Mouse (Mus musculus) megakaryocyte, embryonic 14.5 days (primary cell): ENCODE measurements at regions not wholly inside any gene's neighbourhood (a gene's known extent, or its start where the extent isn't known, plus 50 kb on each side); places are given as distances from the start of the nearest gene placed in this dataset.
A peak's percentile ranks its signal among the peaks of the same experiment; 100 is the strongest.

Experiments
- H3K27me3 ChIP-seq: replicated peaks from 2 replicates; pipeline ENCODE3; 2012; ENCODE audit warnings: inconsistent platforms
- H3K36me3 ChIP-seq: replicated peaks from 2 replicates; pipeline ENCODE3; 2012; ENCODE audit warnings: low read length, inconsistent platforms, mixed read lengths
- H3K4me1 ChIP-seq: 2 replicates; pipeline ENCODE4 v1.6.1; 2012; ENCODE audit warnings: inconsistent platforms
- H3K4me3 ChIP-seq: replicated peaks from 2 replicates; pipeline ENCODE3; 2012; ENCODE audit warnings: moderate library complexity, mild to moderate bottlenecking, inconsistent platforms
- H3K9me3 ChIP-seq: 2 replicates; pipeline ENCODE4 v1.6.1; 2012; ENCODE audit warnings: inconsistent platforms
- FLI1 ChIP-seq: IDR thresholded peaks from 2 replicates; pipeline ENCODE4 v1.6.1; 2012; ENCODE audit warnings: low read length, inconsistent platforms, mixed read lengths
- GATA1 ChIP-seq: IDR thresholded peaks from 3 replicates; pipeline ENCODE4 v1.6.1; 2012; ENCODE audit warnings: mixed read lengths, low read length, inconsistent platforms, borderline replicate concordance

- H3K4me1 ChIP-seq: no peaks in the 10 kb centered on the region
- 0 out of 2 replicates have a peak, but pooled peaks cover 5% of the 10 kb centered on the region for H3K9me3 ChIP-seq
- no peaks in the 10 kb centered on the region for H3K36me3 ChIP-seq
- TF ChIP-seq FLI1: no peak
- no peak for TF ChIP-seq GATA1
- H3K4me3 ChIP-seq: peak overlapping the region; percentile 21
- H3K27me3 ChIP-seq: no peaks in the 10 kb centered on the region
Measured at GRCm38 (mm10) chr1:119345115-119345791, 76.8 kb downstream of the Inhbb start.

GRCm38 (mm10) chr1:119344046-119344445 is 78.0 kb downstream of the Inhbb start:
- H3K9me3 ChIP-seq: no peaks in the 10 kb centered on the region
- TF ChIP-seq GATA1: no peak
- TF ChIP-seq FLI1: no peak
- no peaks in the 10 kb centered on the region for H3K4me1 ChIP-seq
- H3K27me3 ChIP-seq: no peaks in the 10 kb centered on the region
- no peaks in the 10 kb centered on the region for H3K36me3 ChIP-seq
- H3K4me3 ChIP-seq: no peak overlapping the region

DNA sequence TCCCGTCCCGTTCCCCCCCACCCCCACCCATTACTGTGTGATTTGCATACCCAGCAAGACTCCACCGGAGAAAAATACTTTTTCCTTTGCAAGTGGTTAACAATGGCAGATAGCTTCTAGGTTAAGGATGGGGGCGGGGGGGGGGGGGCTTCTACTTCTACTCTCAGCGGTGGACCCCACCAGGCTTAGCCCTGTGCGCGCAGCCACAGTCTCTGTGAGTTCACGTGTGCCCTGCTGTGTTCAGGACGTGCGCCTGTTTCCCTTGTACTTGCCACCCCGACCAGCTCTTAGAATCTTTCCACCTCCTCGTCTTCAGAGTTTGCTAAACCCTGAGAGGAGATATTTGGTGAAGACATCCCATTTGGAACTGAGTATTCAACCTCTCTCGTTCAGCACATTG is 86.9 kb downstream of the Inhbb start:
- Histone ChIP-seq H3K9me3 (no peaks in the 10 kb centered on the region), H3K4me3 (no peak overlapping the region), H3K36me3 (no peaks in the 10 kb centered on the region), H3K27me3 (no peaks in the 10 kb centered on the region), H3K4me1 (no peaks in the 10 kb centered on the region)
- TF ChIP-seq FLI1: no peak
- no peak for TF ChIP-seq GATA1

- H3K27me3 ChIP-seq: no peaks in the 10 kb centered on the region
- no peak for TF ChIP-seq FLI1
- TF ChIP-seq GATA1: no peak
- no peaks in the 10 kb centered on the region for H3K36me3 ChIP-seq
- no peak overlapping the region for H3K4me3 ChIP-seq
- H3K4me1 ChIP-seq: no peaks in the 10 kb centered on the region
- H3K9me3 ChIP-seq: no peaks in the 10 kb centered on the region
Measured at GRCm38 (mm10) chr1:119330751-119331326, 91.2 kb downstream of the Inhbb start.

- no peaks in the 10 kb centered on the region for H3K4me1 ChIP-seq
- no peak overlapping the region for H3K4me3 ChIP-seq
- no peaks in the 10 kb centered on the region for H3K9me3 ChIP-seq
- no peak for TF ChIP-seq GATA1
- TF ChIP-seq FLI1: no peak
- no peaks in the 10 kb centered on the region for H3K36me3 ChIP-seq
- H3K27me3 ChIP-seq: no peaks in the 10 kb centered on the region
Measured at GRCm38 (mm10) chr1:119329693-119330434, 92.2 kb downstream of the Inhbb start.

DNA sequence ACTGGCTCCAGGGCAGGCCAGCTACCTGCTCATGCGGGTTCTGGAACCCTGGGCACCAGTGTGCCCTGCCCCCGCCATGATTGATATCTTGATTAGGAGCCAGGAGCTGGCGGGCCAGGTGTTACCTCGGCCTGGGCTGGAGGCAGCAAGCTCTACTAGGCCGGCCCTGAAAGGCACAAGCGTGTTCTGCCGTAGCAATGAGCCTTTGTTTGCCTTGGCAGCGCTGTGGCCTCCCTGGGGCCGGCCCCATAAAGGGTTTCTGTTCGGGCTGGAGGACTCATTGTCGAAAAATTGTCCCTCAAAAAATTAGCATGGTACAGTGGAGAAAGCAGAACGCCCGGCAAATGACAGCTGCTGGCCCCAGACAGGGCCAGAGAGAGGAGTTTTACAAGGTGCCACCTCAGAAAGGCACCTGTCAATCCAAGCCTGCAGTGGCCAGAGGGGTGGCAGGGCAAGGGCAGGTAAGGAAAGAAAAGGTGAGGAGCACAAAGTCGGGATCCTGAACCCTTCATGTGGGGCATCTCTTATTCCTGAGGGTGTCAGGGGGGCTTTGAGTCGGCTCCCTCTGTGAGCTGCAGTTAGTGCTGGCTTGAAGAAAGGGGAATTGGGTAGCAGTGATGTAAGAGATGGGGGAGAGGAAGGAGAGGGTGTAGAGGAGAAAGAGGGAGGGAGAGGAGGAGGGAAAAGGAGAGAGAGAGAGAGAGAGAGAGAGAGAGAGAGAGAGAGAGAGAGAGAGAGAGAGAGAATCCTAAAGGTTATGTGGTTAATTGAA is 92.9 kb downstream of the Inhbb start:
- TF ChIP-seq GATA1 (no peak), FLI1 (no peak)
- Histone ChIP-seq H3K4me1 (no peaks in the 10 kb centered on the region), H3K4me3 (no peak overlapping the region), H3K36me3 (no peaks in the 10 kb centered on the region), H3K27me3 (no peaks in the 10 kb centered on the region), H3K9me3 (no peaks in the 10 kb centered on the region)

DNA sequence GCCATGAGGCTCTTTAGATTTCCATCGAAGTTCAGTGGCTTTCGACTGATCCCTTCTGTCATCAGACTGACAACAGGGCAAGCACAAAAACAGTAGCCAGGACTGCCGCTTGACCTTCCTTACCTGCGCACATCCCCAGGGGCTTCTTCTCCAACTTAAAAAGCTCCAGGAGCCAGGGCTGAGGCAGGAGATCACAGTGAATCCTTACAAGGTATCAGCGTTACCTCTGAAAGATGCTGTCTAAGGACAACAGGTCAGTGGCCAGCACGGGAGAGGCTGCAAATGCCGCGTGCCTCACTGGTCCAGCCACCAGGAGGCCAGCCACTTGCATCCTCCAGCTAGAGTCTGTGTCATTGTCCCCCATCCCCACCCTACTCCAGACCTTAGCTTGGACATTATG is 97.5 kb downstream of the Inhbb start:
- no peak overlapping the region for H3K4me3 ChIP-seq
- H3K27me3 ChIP-seq: no peaks in the 10 kb centered on the region
- H3K4me1 ChIP-seq: no peaks in the 10 kb centered on the region
- no peaks in the 10 kb centered on the region; the same call in 1 of the 2 replicates for H3K9me3 ChIP-seq
- TF ChIP-seq GATA1: no peak
- no peaks in the 10 kb centered on the region for H3K36me3 ChIP-seq

DNA sequence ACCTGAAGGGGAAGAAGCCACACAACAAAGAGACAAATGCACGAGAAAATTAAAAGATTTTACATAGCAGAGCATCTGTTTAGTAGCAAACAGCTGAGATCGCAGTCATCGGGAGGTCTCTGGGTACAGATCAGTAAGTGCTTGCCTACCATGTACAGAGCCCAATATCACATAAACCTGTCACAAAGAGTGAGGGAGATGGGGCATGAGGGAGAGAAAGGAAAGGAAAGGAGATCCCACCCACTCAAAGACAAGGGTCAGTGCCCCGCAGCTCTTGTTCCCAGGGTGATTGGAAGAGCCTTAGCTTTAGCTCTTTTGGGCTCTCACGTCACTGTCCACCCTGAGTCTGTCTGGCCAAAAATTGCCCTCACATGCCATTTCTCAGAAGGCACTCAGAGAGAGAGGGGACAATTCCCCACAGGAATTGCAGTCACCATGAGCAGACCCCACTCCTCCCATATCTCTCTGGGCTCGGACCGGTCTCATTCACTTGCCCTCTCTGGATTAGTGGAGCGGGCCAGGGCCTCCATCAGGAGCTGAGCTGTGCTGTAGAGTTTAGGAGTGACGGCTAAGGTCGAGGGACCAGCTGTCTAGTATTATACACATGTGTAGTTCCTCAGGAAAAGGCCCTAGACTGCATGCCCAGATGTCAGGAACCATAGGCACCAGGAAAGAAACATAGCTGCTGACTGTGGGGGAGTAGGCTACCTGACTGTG is 99.6 kb downstream of the Inhbb start:
- Histone ChIP-seq H3K27me3 (no peaks in the 10 kb centered on the region), H3K9me3 (peaks cover 12% of the 10 kb centered on the region), H3K4me1 (no peaks in the 10 kb centered on the region), H3K36me3 (no peaks in the 10 kb centered on the region), H3K4me3 (no peak overlapping the region)
- TF ChIP-seq FLI1 (no peak), GATA1 (no peak)

GRCm38 (mm10) chr1:119321799-119322198 is 100.2 kb downstream of the Inhbb start:
- Histone ChIP-seq H3K4me1 (no peaks in the 10 kb centered on the region), H3K27me3 (no peaks in the 10 kb centered on the region), H3K4me3 (no peak overlapping the region), H3K9me3 (peaks cover 12% of the 10 kb centered on the region), H3K36me3 (no peaks in the 10 kb centered on the region)
- TF ChIP-seq FLI1 (no peak), GATA1 (no peak)
